Mouse (Mus musculus): ENCODE measurements around the gene Slc35f6.
A peak's percentile ranks its signal among the peaks of the same experiment; 100 is the strongest.

Slc35f6 gene

GRCm38 (mm10) chr5:30621211-30621790, 26.4 kb upstream of the Slc35f6 start:
- no peak for DNase-seq (ENCODE audit: low spot score in 2 of 2)

- DNase-seq (ENCODE audit: low spot score in 2 of 2), result no peak
These were observed 25.9 kb upstream of the Slc35f6 start for GRCm38 (mm10) chr5:30621844-30622176.

- peak in 1 of 2 experiments; percentile 18 for DNase-seq (ENCODE audit: low spot score in 2 of 2)
These were observed 25.4 kb upstream of the Slc35f6 start for GRCm38 (mm10) chr5:30622177-30622840.

GRCm38 (mm10) chr5:30622841-30623185, 24.9 kb upstream of the Slc35f6 start:
- DNase-seq (ENCODE audit: low spot score in 2 of 2), result no peak

- no peak for DNase-seq (ENCODE audit: low spot score in 2 of 2)
These were observed 24.4 kb upstream of the Slc35f6 start for GRCm38 (mm10) chr5:30623380-30623779.

DNA sequence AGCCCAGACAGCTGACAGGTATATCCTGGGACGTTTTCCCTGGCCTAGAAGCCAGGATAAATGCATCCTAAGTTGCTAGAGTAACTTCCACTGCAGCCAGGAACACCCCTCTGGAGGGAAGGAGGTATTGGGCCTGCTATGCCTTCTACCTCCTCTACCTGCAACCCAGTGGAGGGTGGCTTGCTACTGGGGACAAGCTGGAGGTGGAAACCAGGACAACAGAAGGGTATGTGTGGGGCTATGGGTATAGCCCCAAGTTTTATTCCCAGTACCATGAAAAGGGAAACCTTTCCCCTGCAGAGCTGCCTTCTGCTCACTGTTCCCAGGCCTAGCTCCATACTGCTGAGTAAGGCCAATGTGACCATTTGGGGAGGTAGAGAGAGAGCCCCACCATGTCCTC, 23.4 kb upstream of the Slc35f6 start:
- no peak for DNase-seq (ENCODE audit: low spot score in 2 of 2)

- DNase-seq (ENCODE audit: low spot score in 2 of 2), result no peak
These were observed 22.8 kb upstream of the Slc35f6 start for GRCm38 (mm10) chr5:30624908-30625307.

GRCm38 (mm10) chr5:30625379-30625778, 22.4 kb upstream of the Slc35f6 start:
- no peak for DNase-seq (ENCODE audit: low spot score in 2 of 2)

- DNase-seq (ENCODE audit: low spot score in 2 of 2), result no peak
These were observed 21.2 kb upstream of the Slc35f6 start for GRCm38 (mm10) chr5:30626331-30627105.

- no peak for DNase-seq (ENCODE audit: low spot score in 2 of 2)
These were observed 19.2 kb upstream of the Slc35f6 start for GRCm38 (mm10) chr5:30628511-30628910.

- no peak for DNase-seq (ENCODE audit: low spot score in 2 of 2)
These were observed 17.3 kb upstream of the Slc35f6 start for GRCm38 (mm10) chr5:30630401-30630800.

DNA sequence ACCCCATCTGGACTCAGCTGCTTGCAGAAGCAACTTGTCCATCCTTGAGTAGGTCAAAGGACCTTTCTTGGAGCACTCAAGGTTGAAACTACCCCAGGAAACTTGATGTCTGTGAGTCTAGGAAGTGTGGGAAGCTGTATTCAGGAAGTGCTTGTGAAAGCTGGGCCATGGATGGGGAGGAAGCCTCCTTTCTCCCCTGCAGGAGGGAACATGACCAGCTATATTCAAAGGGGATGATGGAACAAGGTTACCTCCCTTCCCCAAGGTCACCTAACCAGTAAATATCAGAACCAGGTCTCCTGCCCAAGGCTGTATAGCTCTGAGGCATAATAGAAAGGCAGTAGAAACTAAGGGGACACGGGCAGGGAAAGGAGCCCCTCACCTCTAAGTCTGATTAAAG, 15.6 kb upstream of the Slc35f6 start:
- no peak for DNase-seq (ENCODE audit: low spot score in 2 of 2)

GRCm38 (mm10) chr5:30636994-30637393, 10.7 kb upstream of the Slc35f6 start:
- no peak for DNase-seq (ENCODE audit: low spot score in 2 of 2)

DNA sequence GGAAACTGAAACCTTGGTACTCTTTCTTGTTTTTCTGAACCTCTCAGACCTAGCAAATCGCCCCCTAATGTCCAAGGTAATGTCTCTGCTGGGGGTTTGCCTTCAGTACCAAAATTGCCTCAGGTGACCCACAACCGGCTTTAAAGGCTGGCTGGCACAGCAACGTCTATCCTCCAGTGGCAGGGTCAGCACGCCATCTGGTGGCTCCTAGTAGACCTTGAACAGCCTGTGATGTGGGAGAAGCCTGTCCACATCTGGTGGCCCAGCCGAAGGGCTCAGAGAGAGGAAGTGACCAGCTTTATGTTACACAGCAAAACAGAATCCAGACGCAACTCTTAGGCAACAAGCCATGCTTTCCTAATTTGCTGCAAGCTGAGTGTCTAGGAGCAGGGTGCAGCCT, 9.7 kb upstream of the Slc35f6 start:
- peak; percentile 50 to 68 for DNase-seq (ENCODE audit: low spot score in 2 of 2)

DNA sequence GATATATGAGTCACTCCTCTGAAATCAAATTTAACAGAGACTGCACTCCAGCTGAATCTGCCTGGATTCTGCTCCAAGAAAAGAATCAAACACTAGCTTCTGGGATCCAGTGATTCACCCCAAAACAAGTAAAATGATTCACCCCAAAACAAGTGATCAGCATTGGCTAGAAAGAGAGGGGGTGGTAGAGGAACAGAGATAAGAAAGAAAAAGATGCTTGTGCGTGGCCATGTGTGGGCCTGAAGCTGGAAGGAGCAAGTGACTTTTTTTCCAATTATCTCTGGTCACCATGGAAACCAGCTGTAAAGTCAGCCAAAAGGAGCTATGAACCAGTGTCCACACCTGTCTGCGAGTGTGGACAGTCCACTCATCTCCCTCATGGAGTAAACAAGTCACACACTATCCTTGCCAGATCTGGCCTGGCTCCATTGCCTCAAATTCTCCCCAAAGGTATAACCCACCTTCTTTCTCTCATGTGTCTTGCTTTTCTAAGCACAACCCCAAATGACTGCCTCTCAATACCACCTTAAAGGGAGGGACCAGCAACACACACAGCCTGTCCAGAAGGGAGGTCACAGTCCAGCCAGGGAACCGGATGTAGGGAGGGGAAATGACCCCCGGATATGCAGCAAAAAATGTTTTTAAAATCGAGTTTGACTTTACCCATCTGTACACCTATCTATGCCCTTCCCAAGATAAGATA, 4.1 kb upstream of the Slc35f6 start:
- DNase-seq (ENCODE audit: low spot score in 2 of 2), result no peak

- no peak for DNase-seq (ENCODE audit: low spot score in 2 of 2)
These were observed 1.7 kb upstream of the Slc35f6 start for GRCm38 (mm10) chr5:30646036-30646435.

GRCm38 (mm10) chr5:30647396-30647795, 337 bp upstream of the Slc35f6 start:
- no peak for DNase-seq (ENCODE audit: low spot score in 2 of 2)

- no peak for DNase-seq (ENCODE audit: low spot score in 2 of 2)
These were observed 1.8 kb downstream of the Slc35f6 start for GRCm38 (mm10) chr5:30649558-30649957.

GRCm38 (mm10) chr5:30650756-30651155, 3.0 kb downstream of the Slc35f6 start:
- no peak for DNase-seq (ENCODE audit: low spot score in 2 of 2)

DNA sequence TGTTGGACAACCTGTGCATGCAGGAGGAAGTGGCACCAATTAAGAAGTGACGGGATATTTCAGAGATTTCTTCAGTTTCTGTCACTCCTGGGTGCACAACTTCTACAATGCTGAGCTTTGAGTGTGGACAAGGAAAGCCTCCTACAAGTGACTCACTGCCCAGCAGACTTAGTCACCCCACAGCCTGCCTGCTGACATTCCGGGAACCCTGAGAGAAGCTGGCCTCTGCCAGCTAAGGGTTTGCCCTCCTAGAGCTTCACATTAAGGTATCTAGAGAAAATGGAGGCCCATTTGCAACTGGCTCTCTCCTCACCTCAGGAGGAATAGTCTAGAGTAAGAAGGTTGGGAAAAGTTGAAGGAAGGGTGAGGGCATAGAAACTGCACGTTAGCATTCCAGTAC, 3.8 kb downstream of the Slc35f6 start:
- no peak for DNase-seq (ENCODE audit: low spot score in 2 of 2)

- no peak for DNase-seq (ENCODE audit: low spot score in 2 of 2)
These were observed 5.5 kb downstream of the Slc35f6 start for GRCm38 (mm10) chr5:30653246-30653645.

DNA sequence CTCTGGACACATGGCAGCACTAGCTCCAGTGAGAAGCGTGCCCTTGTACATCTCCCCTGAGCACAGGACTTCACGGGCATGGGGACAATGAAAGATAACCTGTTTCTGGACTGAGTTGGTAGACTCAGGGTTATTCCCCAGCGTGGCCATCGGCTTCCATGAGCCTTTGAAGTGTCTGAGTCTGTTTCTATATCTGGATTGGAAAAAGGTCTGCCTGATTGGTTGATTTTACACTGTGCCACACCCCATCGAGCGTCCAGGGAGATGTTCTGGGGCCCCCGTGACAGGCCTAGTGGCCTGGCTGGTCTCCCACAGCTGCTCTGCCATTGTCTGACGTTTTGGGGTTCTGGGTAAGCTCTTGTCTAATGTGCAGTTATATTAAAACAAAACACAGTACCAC, 7.3 kb downstream of the Slc35f6 start:
- DNase-seq (ENCODE audit: low spot score in 2 of 2), result no peak

Measured in spleen, postnatal 14 days (tissue).